Mouse (Mus musculus) monocyte, adult 2 months (primary cell): ENCODE results near the gene Gm3239.
"Not testable (repeated sequence)": the region's sequence is repeated elsewhere in the genome, so short reads cannot be mapped to it uniquely, and the experiment has no call there.

ENCODE experiments used
- DNase-seq, 2 experiments: peaks; one replicate each; pipeline ENCODE4 v3.0.0; 2022; ENCODE audit warnings: low spot score in 2 of 2, low read depth in 1 of 2

Gene Gm3239

GRCm38 (mm10) chr14:4663892-4664291 is at the start of gene Gm3239:
Gene Gm3239 (plus strand): TSS chr14:4664192.
- not testable (repeated sequence) for DNase-seq

- DNase-seq = not testable (repeated sequence)
Observed at GRCm38 (mm10) chr14:4632052-4632451, 31.9 kb upstream of the Gm3239 start, which contains the start of gene Gm8159. Gene Gm8159 (plus strand): TSS chr14:4632352.

GRCm38 (mm10) chr14:4649309-4649708 is 14.7 kb upstream of the Gm3239 start:
- not testable (repeated sequence) for DNase-seq

- DNase-seq = not testable (repeated sequence)
Observed at GRCm38 (mm10) chr14:4650324-4650723, 13.7 kb upstream of the Gm3239 start.

GRCm38 (mm10) chr14:4708938-4709337 is 44.9 kb downstream of the Gm3239 start, which contains the start of gene Gm7876:
Gene Gm7876 (plus strand): TSS chr14:4709238.
- DNase-seq = not testable (repeated sequence)
